Mouse (Mus musculus) brown adipose tissue, adult 24 weeks (tissue): ENCODE measurements around the gene Epb41l3. TPM values are rescaled to one million over a fixed set of nuclear protein-coding genes. Genes with fewer than 3 reads are reported as not detected.

Source experiments
- H3K27ac ChIP-seq: fragments of 200-500 bp; replicated peaks from 2 replicates; pipeline ENCODE4 v1.5.1; 2012; ENCODE audit warnings: low read depth, mild to moderate bottlenecking, low read length
- H3K4me1 ChIP-seq: fragments of 200-500 bp; 2 replicates; pipeline ENCODE4 v1.6.1; 2012; ENCODE audit warnings: low read length, mixed read lengths; ENCODE audit not compliant: control insufficient read depth, insufficient read depth, insufficient read length
- H3K4me3 ChIP-seq: fragments of 200-500 bp; 2 replicates; pipeline ENCODE4 v1.5.1; 2012; ENCODE audit warnings: low read depth, mild to moderate bottlenecking, low read length, moderate library complexity; ENCODE audit not compliant: insufficient read depth
- polyA plus RNA-seq: library from polyadenylated mRNA; stranded (reverse); fragments of >200 nt; gene quantifications from 2 replicates; pipeline ENCODE4 v1.2.4, GENCODE M21; 2012; ENCODE audit not compliant: missing spikeins, insufficient read depth, insufficient read length

Epb41l3 gene
- polyA plus RNA-seq = 1.3 and 1.6 TPM in 2 replicates

- no peaks in the 10 kb centered on the region for H3K4me1 ChIP-seq
Measured at GRCm38 (mm10) chr17:69075501-69076237, at the start of gene Epb41l3. TSS of gene Epb41l3 (plus strand) at chr17:69075683.

GRCm38 (mm10) chr17:69038760-69039675 lies 36.5 kb upstream of the Epb41l3 start:
- Histone ChIP-seq H3K4me3 (no peak overlapping the region), H3K4me1 (no peaks in the 10 kb centered on the region), H3K27ac (no peak overlapping the region)

More at GRCm38 (mm10) chr17:69075501-69076237, at the start of gene Epb41l3:
- Histone ChIP-seq H3K4me3 (peak within 1 kb of the TSS; percentile 45), H3K27ac (no peak within 1 kb of the TSS)

GRCm38 (mm10) chr17:69041516-69041915 lies 34.0 kb upstream of the Epb41l3 start:
- Histone ChIP-seq H3K4me3 (no peak overlapping the region), H3K4me1 (no peaks in the 10 kb centered on the region), H3K27ac (no peak overlapping the region)

- Histone ChIP-seq H3K4me3 (no peak overlapping the region), H3K4me1 (no peaks in the 10 kb centered on the region), H3K27ac (no peak overlapping the region)
Measured at GRCm38 (mm10) chr17:69048826-69049225, 26.7 kb upstream of the Epb41l3 start.

- no peaks in the 10 kb centered on the region for H3K4me1 ChIP-seq
- no peak overlapping the region for H3K4me3 ChIP-seq
Measured at GRCm38 (mm10) chr17:69054029-69054428, 21.5 kb upstream of the Epb41l3 start.

GRCm38 (mm10) chr17:69059760-69060159 lies 15.7 kb upstream of the Epb41l3 start:
- Histone ChIP-seq H3K4me1 (no peaks in the 10 kb centered on the region), H3K27ac (no peak overlapping the region), H3K4me3 (no peak overlapping the region)

More at GRCm38 (mm10) chr17:69054029-69054428, 21.5 kb upstream of the Epb41l3 start:
- no peak overlapping the region for H3K27ac ChIP-seq

- H3K4me3 ChIP-seq = no peak overlapping the region
- H3K4me1 ChIP-seq = no peaks in the 10 kb centered on the region
- H3K27ac ChIP-seq = no peak overlapping the region
Measured at GRCm38 (mm10) chr17:69060388-69060787, 15.1 kb upstream of the Epb41l3 start.

GRCm38 (mm10) chr17:69061883-69062745 lies 13.4 kb upstream of the Epb41l3 start:
- H3K4me1 ChIP-seq = no peaks in the 10 kb centered on the region
- H3K4me3 ChIP-seq = no peak overlapping the region
- no peak overlapping the region for H3K27ac ChIP-seq

GRCm38 (mm10) chr17:69067937-69068739 lies 7.3 kb upstream of the Epb41l3 start:
- H3K4me3 ChIP-seq = no peak overlapping the region
- no peaks in the 10 kb centered on the region for H3K4me1 ChIP-seq
- H3K27ac ChIP-seq = no peak overlapping the region

GRCm38 (mm10) chr17:69074095-69074494 lies 1.4 kb upstream of the Epb41l3 start:
- no peak overlapping the region for H3K27ac ChIP-seq
- no peaks in the 10 kb centered on the region for H3K4me1 ChIP-seq
- H3K4me3 ChIP-seq = no peak overlapping the region

GRCm38 (mm10) chr17:69076238-69076625 lies 749 bp downstream of the Epb41l3 start:
- no peaks in the 10 kb centered on the region for H3K4me1 ChIP-seq
- no peak overlapping the region for H3K27ac ChIP-seq
- H3K4me3 ChIP-seq = peak overlapping the region; percentile 45

- H3K4me3 ChIP-seq = peak overlapping the region; percentile 45; the same call in 1 of the 2 replicates
- no peak overlapping the region for H3K27ac ChIP-seq
Measured at GRCm38 (mm10) chr17:69076747-69077543, 1.5 kb downstream of the Epb41l3 start.

GRCm38 (mm10) chr17:69077544-69077920 lies 2.0 kb downstream of the Epb41l3 start:
- Histone ChIP-seq H3K4me1 (no peaks in the 10 kb centered on the region), H3K27ac (no peak overlapping the region), H3K4me3 (no peak overlapping the region)

More at GRCm38 (mm10) chr17:69076747-69077543, 1.5 kb downstream of the Epb41l3 start:
- H3K4me1 ChIP-seq = no peaks in the 10 kb centered on the region
